Mouse (Mus musculus): ENCODE results near the gene Tial1. TPM values are rescaled to one million over a fixed set of nuclear protein-coding genes. Genes with fewer than 3 reads are reported as not detected.

Gene Tial1
- polyA plus RNA-seq (2014; fragmentation: Nextera tagmentation; extraction: Ambion mirVana) = 44.1 and 44.7 TPM in 2 replicates

DNA sequence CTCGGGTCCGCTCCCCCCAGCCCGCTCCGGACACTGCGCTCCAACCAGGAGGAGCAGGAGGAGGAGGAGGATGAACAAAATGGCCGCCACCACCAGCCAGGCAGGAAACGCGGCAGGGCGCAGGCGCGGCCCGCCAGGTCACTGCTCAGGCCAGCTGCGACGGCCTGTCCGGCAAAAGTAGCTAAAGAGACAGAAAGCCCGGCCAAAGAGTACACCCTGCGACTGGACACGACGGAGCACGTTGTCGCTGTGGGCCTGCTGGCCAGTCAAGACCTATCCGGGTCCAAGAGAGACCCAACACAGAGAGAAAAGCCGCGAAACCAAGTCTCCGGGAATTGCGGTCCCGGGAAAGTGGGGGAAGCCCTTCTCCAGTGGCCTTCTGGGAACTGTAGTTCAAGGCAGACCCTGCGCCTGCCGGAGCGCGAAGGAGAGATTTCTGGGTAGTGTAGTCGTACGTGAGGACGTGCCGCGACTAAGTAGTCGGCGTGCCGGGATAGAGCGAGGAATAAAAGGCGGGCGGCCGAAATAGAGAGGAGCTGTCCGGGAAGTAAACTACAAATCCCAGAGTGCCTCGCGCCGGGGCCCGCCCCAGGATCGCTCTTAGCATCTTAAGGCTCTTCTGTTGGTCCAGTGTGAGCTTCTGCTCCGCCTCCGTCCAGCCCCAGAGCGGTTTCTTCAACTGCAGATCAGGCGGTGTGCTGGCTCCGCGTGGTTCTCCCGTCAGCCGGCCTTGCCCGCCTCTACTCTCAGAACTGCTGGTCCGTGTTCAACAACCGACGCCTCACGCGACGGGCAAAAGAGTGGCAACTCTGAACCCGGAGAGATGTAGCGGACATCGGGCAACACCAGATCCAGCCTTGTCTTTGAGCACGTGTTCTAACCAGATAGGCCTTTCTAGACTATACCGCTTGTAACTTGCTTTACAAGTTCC lies at the start of gene Tial1:
Gene Tial1 (minus strand): TSS at position 433 of the 931 bp plus-strand sequence.
- Histone ChIP-seq H3K9me3 (ENCODE audit: control insufficient read depth, low read length) (no peaks in the 10 kb centered on the region), H3K4me2 (ENCODE audit: low read length) (peak within 1 kb of the TSS; percentile 90), H3K27ac (replicated peaks; ENCODE audit: low read depth, low read length) (peak within 1 kb of the TSS; percentile 88), H3K36me3 (ENCODE audit: control insufficient read depth, insufficient read depth, low read length) (no peaks in the 10 kb centered on the region), H3K4me3 (replicated peaks; ENCODE audit: low read depth, low read length) (peak within 1 kb of the TSS; percentile 89), H3K9ac (replicated peaks; ENCODE audit: low read length) (peak within 1 kb of the TSS; percentile 83), H3K4me1 (ENCODE audit: control insufficient read depth, insufficient read depth, low read length) (peaks cover 21% of the 10 kb centered on the region; the same call in 1 of the 2 replicates), H3K27me3 (ENCODE audit: control insufficient read depth, insufficient read depth, low read length) (no peaks in the 10 kb centered on the region)
- under 1% methylated on average over 69 of the region's 69 CpGs for WGBS
- ATAC-seq (ENCODE audit: low FRiP score, low TSS enrichment) (peak; percentile 99), DNase-seq (peak; percentile 99)

DNA sequence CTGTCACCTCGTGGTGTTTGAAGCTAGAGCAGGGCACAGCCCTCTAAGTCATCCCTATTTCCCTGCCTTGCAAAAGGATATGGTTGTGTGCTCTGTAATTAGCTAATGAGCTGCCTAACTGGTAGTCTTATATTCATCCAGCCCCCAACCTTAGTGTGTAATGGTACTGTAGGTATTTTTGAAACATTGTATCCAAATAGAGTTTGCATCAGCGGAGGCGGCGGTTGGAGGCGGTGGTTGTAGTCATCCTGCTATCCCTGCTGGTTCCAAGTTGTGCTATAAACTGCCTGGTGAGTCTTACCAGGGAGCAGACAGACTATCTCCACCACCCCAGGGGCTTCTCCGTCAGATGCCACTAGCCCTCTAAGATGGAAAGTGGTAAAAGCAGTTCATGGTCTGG lies 42.6 kb upstream of the Tial1 start:
- H3K36me3 ChIP-seq (ENCODE audit: control insufficient read depth, insufficient read depth, low read length) = no peaks in the 10 kb centered on the region
- no peaks in the 10 kb centered on the region for H3K4me1 ChIP-seq (ENCODE audit: control insufficient read depth, insufficient read depth, low read length)
- H3K4me2 ChIP-seq (ENCODE audit: low read length) = no peak overlapping the region
- H3K9me3 ChIP-seq (ENCODE audit: control insufficient read depth, low read length) = no peaks in the 10 kb centered on the region
- H3K27me3 ChIP-seq (ENCODE audit: control insufficient read depth, insufficient read depth, low read length) = no peaks in the 10 kb centered on the region
- WGBS = 94% methylated on average over 6 of the region's 6 CpGs
- H3K27ac ChIP-seq (replicated peaks; ENCODE audit: low read depth, low read length) = no peak overlapping the region
- H3K4me3 ChIP-seq (replicated peaks; ENCODE audit: low read depth, low read length) = no peak overlapping the region
- no peak overlapping the region for H3K9ac ChIP-seq (replicated peaks; ENCODE audit: low read length)
- ATAC-seq (ENCODE audit: low FRiP score, low TSS enrichment) = no peak
- no peak for DNase-seq

GRCm38 (mm10) chr7:128499801-128500200 lies 38.3 kb upstream of the Tial1 start:
- no peak overlapping the region for H3K9ac ChIP-seq (replicated peaks; ENCODE audit: low read length)
- no peaks in the 10 kb centered on the region for H3K27me3 ChIP-seq (ENCODE audit: control insufficient read depth, insufficient read depth, low read length)
- H3K4me3 ChIP-seq (replicated peaks; ENCODE audit: low read depth, low read length) = no peak overlapping the region
- no peak overlapping the region for H3K4me2 ChIP-seq (ENCODE audit: low read length)
- ATAC-seq (ENCODE audit: low FRiP score, low TSS enrichment) = no peak
- no peak for DNase-seq
- 85% methylated on average over 6 of the region's 6 CpGs for WGBS
- no peaks in the 10 kb centered on the region for H3K9me3 ChIP-seq (ENCODE audit: control insufficient read depth, low read length)
- H3K36me3 ChIP-seq (ENCODE audit: control insufficient read depth, insufficient read depth, low read length) = no peaks in the 10 kb centered on the region
- H3K4me1 ChIP-seq (ENCODE audit: control insufficient read depth, insufficient read depth, low read length) = no peaks in the 10 kb centered on the region
- no peak overlapping the region for H3K27ac ChIP-seq (replicated peaks; ENCODE audit: low read depth, low read length)

DNA sequence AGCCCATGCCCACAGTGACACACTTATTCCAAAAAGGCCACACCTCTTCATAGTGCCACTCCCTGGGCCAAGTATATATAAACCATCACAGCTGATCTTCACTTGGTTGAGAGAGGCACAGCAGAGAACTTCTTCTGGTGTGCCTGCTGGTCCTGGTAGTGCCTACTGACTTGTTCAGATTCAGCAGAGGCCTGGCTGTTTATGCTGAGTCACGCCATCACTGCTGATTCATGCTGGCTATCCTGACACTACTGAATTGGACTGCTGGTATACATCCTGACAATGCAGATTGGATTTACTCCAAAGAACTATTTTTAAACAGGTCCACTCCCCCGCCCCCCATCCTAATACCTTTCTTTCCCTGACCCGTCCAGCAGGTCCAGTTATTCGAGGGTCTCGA lies 33.0 kb upstream of the Tial1 start:
- ATAC-seq (ENCODE audit: low FRiP score, low TSS enrichment) (no peak), DNase-seq (no peak)
- Histone ChIP-seq H3K27ac (replicated peaks; ENCODE audit: low read depth, low read length) (no peak overlapping the region), H3K9me3 (ENCODE audit: control insufficient read depth, low read length) (no peaks in the 10 kb centered on the region), H3K4me3 (replicated peaks; ENCODE audit: low read depth, low read length) (no peak overlapping the region), H3K4me2 (ENCODE audit: low read length) (no peak overlapping the region), H3K36me3 (ENCODE audit: control insufficient read depth, insufficient read depth, low read length) (no peaks in the 10 kb centered on the region), H3K27me3 (ENCODE audit: control insufficient read depth, insufficient read depth, low read length) (no peaks in the 10 kb centered on the region), H3K4me1 (ENCODE audit: control insufficient read depth, insufficient read depth, low read length) (no peaks in the 10 kb centered on the region), H3K9ac (replicated peaks; ENCODE audit: low read length) (no peak overlapping the region)
- 92% methylated on average over 5 of the region's 5 CpGs for WGBS

DNA sequence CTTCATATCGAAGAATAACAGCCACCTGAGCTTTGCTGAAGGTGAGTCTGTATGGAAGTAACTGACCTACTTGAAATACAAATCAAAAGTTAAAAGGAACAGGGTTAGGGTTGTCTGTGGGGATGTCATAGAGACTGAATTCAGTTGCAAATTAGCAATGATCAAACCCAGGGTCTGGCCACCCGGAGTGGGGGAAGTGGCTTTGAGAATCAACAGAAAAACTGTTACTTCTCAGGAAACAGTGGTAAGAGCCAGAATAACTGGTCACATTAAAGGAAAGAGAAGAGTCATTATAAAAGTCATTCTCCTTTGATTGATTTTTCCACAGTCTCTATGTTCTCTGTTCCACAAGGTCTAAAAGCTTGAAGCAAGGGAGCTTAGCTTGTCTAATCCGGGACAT lies 27.5 kb upstream of the Tial1 start:
- ATAC-seq (ENCODE audit: low FRiP score, low TSS enrichment) (no peak), DNase-seq (no peak)

GRCm38 (mm10) chr7:128474322-128474721 lies 12.8 kb upstream of the Tial1 start:
- WGBS = 34% methylated on average over 10 of the region's 10 CpGs
- DNase-seq = peak; percentile 85
- Histone ChIP-seq H3K4me1 (ENCODE audit: control insufficient read depth, insufficient read depth, low read length) (no peaks in the 10 kb centered on the region), H3K9me3 (ENCODE audit: control insufficient read depth, low read length) (no peaks in the 10 kb centered on the region), H3K27ac (replicated peaks; ENCODE audit: low read depth, low read length) (no peak overlapping the region), H3K9ac (replicated peaks; ENCODE audit: low read length) (no peak overlapping the region), H3K36me3 (ENCODE audit: control insufficient read depth, insufficient read depth, low read length) (no peaks in the 10 kb centered on the region), H3K4me2 (ENCODE audit: low read length) (peak overlapping the region; percentile 42), H3K4me3 (replicated peaks; ENCODE audit: low read depth, low read length) (peak overlapping the region; percentile 19; the same call in 1 of the 2 replicates), H3K27me3 (ENCODE audit: control insufficient read depth, insufficient read depth, low read length) (no peaks in the 10 kb centered on the region)
- peak; percentile 46; the same call in 1 of the 2 replicates for ATAC-seq (ENCODE audit: low FRiP score, low TSS enrichment)

More for the DNA sequence above, 27.5 kb upstream of the Tial1 start:
- no peak overlapping the region for H3K9ac ChIP-seq (replicated peaks; ENCODE audit: low read length)
- H3K27ac ChIP-seq (replicated peaks; ENCODE audit: low read depth, low read length) = no peak overlapping the region
- no peaks in the 10 kb centered on the region for H3K36me3 ChIP-seq (ENCODE audit: control insufficient read depth, insufficient read depth, low read length)
- H3K4me1 ChIP-seq (ENCODE audit: control insufficient read depth, insufficient read depth, low read length) = no peaks in the 10 kb centered on the region
- peaks cover 18% of the 10 kb centered on the region for H3K9me3 ChIP-seq (ENCODE audit: control insufficient read depth, low read length)
- no peak overlapping the region for H3K4me2 ChIP-seq (ENCODE audit: low read length)
- no peak overlapping the region for H3K4me3 ChIP-seq (replicated peaks; ENCODE audit: low read depth, low read length)
- 95% methylated on average over 3 of the region's 3 CpGs for WGBS
- no peaks in the 10 kb centered on the region for H3K27me3 ChIP-seq (ENCODE audit: control insufficient read depth, insufficient read depth, low read length)

DNA sequence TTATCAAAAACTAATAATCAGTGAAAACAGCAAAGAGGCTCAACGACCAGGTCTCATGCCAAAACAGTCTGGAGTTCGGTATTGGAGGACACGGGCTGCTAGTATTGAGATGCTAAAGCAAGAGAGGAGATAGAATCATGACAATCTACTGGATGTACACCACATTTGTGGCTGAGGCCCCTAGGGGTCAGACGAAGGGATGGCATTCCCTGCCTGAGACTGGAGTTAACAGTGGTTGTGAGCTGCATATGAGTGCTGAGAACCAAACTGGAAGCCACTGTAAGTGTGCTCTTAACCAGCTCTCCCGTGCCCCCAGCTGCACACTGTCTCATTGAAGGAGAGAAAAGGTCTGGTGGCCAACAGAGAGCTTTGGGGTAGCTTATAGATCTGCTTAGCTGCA lies 889 bp upstream of the Tial1 start:
- Histone ChIP-seq H3K4me3 (replicated peaks; ENCODE audit: low read depth, low read length) (no peak overlapping the region), H3K9ac (replicated peaks; ENCODE audit: low read length) (peak overlapping the region; percentile 49; the same call in 1 of the 2 replicates), H3K9me3 (ENCODE audit: control insufficient read depth, low read length) (no peaks in the 10 kb centered on the region), H3K27me3 (ENCODE audit: control insufficient read depth, insufficient read depth, low read length) (no peaks in the 10 kb centered on the region), H3K4me1 (ENCODE audit: control insufficient read depth, insufficient read depth, low read length) (peaks cover 18% of the 10 kb centered on the region; the same call in 1 of the 2 replicates), H3K36me3 (ENCODE audit: control insufficient read depth, insufficient read depth, low read length) (no peaks in the 10 kb centered on the region), H3K27ac (replicated peaks; ENCODE audit: low read depth, low read length) (no peak overlapping the region), H3K4me2 (ENCODE audit: low read length) (peak overlapping the region; percentile 90)
- 65% methylated on average over 5 of the region's 5 CpGs for WGBS
- DNase-seq (no peak), ATAC-seq (ENCODE audit: low FRiP score, low TSS enrichment) (no peak)

GRCm38 (mm10) chr7:128460865-128461228 lies 670 bp downstream of the Tial1 start:
- WGBS = 0% methylated on average over 22 of the region's 23 CpGs
- Histone ChIP-seq H3K36me3 (ENCODE audit: control insufficient read depth, insufficient read depth, low read length) (no peaks in the 10 kb centered on the region), H3K27ac (replicated peaks; ENCODE audit: low read depth, low read length) (peak overlapping the region; percentile 88), H3K4me1 (ENCODE audit: control insufficient read depth, insufficient read depth, low read length) (peaks cover 24% of the 10 kb centered on the region; the same call in 1 of the 2 replicates), H3K4me3 (replicated peaks; ENCODE audit: low read depth, low read length) (peak overlapping the region; percentile 89), H3K9me3 (ENCODE audit: control insufficient read depth, low read length) (no peaks in the 10 kb centered on the region), H3K4me2 (ENCODE audit: low read length) (peak overlapping the region; percentile 90), H3K9ac (replicated peaks; ENCODE audit: low read length) (peak overlapping the region; percentile 83), H3K27me3 (ENCODE audit: control insufficient read depth, insufficient read depth, low read length) (no peaks in the 10 kb centered on the region)
- peak; percentile 65 for DNase-seq
- peak; percentile 34; the same call in 1 of the 2 replicates for ATAC-seq (ENCODE audit: low FRiP score, low TSS enrichment)
